Mouse (Mus musculus) CD8-positive naive resting alpha-beta T cell, adult 57 days (primary cell): ENCODE data around the gene Nt5c1b. TPM values are rescaled to one million over a fixed set of nuclear protein-coding genes. Genes with fewer than 3 reads are reported as not detected.

Source experiments
- total RNA-seq: library from RNA; stranded (reverse); gene quantifications from one replicate; pipeline ENCODE4 v1.2.4, GENCODE M21; 2023

Nt5c1b gene
- total RNA-seq, result not detected

DNA sequence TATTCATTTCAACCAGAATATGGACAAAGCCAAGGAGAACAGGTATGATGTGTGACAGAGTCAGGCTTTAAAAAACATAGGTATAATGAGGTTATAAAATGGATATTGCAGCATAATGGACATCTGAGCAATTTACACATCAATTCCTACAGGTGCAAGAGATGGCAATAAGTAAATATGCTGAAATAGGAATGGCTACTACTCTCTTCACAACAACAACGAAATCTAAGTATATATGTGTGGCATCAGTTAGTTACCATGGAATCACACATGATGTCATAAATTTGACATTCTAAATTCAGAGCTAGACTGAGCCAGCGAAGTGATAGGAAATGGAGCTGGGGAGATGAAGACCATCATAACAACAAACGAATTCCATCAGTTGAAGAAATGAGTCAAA, at the start of gene Nt5c1b:
Gene Nt5c1b (plus strand): TSS at position 301 of the 400 bp plus-strand sequence.

DNA sequence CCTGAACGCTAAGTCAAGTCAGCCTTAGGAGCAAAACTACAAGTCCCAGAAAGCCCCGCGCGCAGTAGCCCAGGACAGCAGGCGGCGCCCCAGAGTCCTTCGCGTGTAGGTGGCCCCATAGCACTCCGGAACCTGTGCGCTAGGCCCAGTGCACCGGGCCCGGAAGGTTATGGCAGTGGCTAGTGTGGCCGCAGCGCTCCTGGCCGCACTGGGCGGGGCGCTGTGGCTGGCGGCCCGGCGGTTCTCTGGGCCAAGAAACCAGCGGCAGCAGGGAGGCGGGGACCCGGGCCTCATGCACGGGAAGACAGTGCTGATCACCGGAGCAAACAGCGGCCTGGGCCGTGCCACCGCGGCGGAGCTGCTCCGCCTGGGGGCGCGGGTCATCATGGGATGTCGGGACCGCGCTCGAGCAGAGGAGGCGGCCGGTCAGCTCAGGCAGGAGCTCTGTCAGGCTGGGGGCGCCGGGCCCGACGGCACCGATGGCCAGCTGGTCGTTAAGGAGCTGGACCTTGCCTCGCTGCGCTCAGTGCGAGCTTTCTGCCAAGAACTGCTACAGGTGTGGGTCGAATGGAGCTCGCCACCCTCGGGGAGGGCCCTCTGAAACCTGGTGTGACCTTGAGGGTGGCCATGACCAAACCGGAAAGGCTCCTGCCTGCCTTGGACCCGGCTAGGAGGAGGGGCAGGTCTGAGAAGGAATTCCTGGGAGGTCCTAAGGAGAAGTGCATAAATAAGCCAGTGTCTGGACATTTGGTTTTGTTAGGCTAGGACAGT, 21.1 kb downstream of the Nt5c1b start, which contains the start of gene Rdh14:
Gene Rdh14 (plus strand): TSS at position 102 of the 771 bp plus-strand sequence.

Other genes with a start within 250 kb of the Nt5c1b start
- 12.9 TPM for gene Rdh14, start 20.8 kb downstream of the Nt5c1b start, total RNA-seq